Mouse (Mus musculus) layer of hippocampus, postnatal 10 days (tissue): ENCODE measurements at regions not wholly inside any gene's neighbourhood (a gene's known extent, or its start where the extent isn't known, plus 50 kb on each side); places are given as distances from the start of the nearest gene placed in this dataset.

Experiments
- DNase-seq, 2 experiments: peaks; one replicate each; pipeline ENCODE4 v3.0.0; 2021; ENCODE audit warnings: low spot score in 2 of 2

GRCm38 (mm10) chr9:61677603-61678002 is 236.7 kb downstream of the Rplp1 start:
- DNase-seq: no peak

DNA sequence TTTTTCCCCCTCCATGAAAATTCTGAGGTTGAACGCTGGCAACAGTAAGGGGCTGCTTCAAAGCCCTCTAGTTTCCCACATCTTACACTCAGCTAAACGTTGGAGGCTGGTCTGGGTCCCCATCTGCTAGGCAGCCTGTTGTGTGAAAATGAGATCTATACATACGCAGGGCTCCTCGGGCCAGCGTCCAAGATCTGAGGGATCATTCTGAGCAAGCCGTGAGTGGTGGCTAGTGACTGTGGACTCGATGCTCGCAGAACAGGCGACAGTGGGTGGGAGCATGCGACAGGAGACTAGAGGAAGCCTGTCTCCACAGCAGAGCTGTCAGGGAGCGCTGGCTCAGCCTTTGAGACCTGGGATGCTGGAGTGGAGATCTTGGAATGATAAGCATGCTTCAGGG is 237.3 kb downstream of the Rplp1 start:
- DNase-seq: peak in 1 of 2 experiments; percentile 38

DNA sequence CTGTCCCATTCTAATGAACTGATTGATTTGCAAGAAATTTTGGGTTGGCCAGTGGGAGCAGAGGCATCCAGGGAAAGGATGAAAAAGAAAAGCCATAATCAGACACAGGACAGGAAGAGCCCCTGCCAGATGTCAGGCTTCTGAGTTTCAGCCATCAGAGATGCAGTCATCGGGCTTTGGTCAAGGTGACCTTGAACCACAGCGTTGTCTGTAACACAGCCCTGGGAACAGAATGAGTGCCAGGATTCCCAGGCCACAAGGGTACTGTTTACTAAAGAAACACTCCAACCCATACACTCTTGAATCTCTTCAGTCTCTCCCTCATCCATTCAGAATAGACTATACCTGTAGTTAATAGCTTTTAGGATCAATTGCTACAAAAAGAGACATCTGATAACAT is 239.0 kb downstream of the Rplp1 start:
- no peak for DNase-seq

GRCm38 (mm10) chr9:61673575-61674203 is 240.7 kb downstream of the Rplp1 start:
- DNase-seq: no peak

GRCm38 (mm10) chr9:61670986-61671385 is 243.4 kb downstream of the Rplp1 start:
- no peak for DNase-seq

- DNase-seq: no peak
Measured at GRCm38 (mm10) chr9:61669729-61670520, 244.4 kb downstream of the Rplp1 start.

DNA sequence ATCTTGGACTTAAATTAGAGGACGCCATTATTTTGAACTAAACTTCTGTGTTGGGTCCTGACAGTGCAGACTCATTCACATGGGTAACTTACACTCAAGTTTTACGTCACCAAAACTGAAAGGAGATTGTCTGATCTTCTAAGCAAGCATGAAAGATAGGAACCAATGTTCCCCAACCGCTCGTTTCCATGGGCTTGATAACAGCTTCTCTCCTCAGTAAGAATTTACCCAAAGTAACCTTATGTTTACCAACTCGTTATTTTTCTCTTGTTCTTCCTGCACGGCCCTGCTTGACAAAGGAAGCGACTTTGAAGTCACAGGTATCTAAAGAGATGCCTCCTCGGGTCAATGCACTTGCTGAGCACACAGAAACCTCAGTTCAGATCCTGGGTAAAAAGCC is 245.6 kb downstream of the Rplp1 start:
- no peak for DNase-seq

DNA sequence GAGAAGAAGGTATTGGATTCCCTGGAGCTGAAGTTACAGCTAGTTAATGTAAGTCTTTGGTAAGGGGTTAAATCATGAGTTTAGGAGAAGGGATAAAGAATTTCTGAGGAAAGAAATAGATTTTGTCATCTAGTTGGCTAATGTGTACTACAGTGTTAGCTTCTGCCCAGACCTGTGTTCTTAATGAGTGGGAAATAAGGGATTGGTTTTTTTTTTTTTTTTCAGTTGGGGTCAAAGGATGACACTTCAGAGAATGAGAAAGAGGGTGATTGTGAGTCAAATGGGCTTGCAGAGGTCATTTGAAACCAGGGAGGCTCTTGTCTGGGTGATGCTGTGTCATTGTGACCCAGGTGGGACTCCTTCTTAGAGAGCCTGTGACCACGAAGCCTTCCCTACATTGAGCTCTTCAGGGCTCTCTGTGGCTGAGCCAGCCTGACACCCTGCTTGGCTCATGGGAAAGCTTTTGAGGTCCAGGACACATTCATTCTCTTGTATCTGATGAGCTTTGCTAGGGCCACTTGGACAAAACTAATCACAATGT is 246.1 kb downstream of the Rplp1 start:
- no peak for DNase-seq

DNA sequence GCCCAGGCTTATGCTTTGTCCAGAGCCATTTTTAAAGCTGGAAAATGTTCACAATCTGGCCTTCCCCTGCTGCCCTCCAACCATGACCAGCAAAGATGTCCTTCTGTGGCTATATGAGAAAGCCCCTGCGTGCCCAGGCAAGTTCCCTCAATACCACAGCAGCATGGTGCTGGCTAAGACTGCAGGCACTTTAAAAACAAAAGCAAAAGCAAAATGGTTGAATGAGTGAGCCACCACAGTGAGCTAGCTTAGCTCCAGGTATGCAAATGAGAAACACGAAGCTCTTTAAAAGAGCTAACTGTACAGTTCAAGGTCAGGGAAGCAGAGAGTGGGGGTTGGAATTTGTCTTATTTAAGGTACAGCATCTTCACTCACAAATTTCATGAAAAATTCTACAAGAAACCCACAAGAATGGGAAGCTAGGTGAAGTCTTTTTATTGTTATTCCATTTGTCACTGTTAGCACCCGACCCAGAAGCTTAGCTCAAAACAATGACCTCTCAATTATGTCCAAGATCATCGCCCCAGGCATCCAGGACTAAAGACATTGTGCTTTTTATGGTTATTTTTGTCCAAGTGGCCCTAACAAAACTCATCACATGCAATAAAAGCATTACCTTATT is 246.8 kb downstream of the Rplp1 start:
- DNase-seq: no peak

GRCm38 (mm10) chr9:61666761-61667332 is 247.5 kb downstream of the Rplp1 start:
- DNase-seq: no peak

- no peak for DNase-seq
Measured at GRCm38 (mm10) chr9:61666118-61666517, 248.2 kb downstream of the Rplp1 start.

DNA sequence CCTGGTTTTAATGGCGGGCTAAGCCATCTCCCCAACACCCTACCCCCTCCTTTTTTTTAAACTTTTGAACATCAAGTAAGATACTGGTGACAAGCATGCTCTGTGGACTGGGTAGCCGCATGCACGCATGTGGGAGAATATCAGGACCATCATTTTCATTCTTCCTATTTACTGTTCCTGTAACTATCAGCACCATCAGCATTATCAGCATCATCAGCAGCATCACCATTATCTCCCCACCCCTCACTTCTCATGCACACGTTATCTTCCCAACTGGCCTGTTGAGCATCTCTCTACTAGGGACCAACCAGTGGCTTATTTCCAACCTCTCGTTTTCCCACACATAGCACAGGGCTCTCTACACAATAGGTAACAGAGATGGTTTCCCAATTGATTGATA is 249.1 kb downstream of the Rplp1 start:
- no peak for DNase-seq

DNA sequence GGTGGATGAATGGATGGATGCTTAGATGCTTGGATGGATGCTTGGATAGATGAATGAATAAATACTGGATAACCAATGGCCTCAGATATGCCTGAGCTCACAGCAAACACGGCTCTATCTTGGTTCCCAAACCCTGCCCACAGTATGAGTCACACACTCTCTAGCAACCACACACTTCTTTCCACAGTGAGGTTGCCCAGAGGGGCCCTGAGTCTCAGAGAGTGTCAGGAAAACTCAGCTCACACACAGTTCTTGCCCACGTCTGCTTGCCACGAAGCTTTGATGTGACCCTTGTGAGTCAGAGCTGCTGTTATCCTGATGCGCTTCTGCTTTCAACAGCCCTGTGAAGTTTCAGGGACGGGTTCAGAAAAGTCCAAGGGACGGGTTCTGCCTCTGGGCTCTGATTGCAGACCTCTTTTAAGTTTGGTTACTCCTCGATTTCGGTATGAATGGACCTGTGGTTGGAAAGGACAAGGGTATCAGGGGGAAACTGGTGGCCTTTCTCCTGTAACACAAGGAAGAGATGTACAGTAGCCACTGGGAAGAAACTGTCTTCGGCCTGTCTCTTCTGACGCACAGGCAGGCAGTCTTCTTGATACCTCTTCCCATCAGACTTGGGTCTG is 250.2 kb downstream of the Rplp1 start:
- no peak for DNase-seq

- DNase-seq: no peak
Measured at GRCm38 (mm10) chr9:61662055-61663028, 252.0 kb downstream of the Rplp1 start.

GRCm38 (mm10) chr9:61660191-61660590 is 254.2 kb downstream of the Rplp1 start:
- DNase-seq: no peak

DNA sequence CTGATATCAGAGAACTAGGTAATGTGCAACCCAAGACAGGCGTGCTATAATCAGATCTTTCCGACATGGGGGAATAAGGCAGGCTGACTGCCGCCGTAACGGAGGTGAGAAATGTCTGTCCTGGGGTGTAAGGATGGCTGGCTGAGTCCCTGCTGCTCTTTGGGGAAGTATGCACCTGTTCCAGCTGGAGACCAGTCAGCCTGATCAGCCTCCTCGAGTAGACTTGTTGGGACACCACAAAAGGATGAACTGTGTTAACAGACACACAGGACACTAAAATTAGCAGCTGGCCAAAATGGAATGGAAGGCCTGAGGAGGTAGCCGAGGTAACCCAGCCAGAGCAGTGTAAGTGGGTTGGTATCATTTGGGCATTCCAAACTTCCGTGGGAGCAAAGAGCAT is 256.3 kb downstream of the Rplp1 start:
- no peak for DNase-seq

- DNase-seq: peak; percentile 16 to 28
Measured at GRCm38 (mm10) chr9:61655433-61655981, 258.8 kb downstream of the Rplp1 start.

DNA sequence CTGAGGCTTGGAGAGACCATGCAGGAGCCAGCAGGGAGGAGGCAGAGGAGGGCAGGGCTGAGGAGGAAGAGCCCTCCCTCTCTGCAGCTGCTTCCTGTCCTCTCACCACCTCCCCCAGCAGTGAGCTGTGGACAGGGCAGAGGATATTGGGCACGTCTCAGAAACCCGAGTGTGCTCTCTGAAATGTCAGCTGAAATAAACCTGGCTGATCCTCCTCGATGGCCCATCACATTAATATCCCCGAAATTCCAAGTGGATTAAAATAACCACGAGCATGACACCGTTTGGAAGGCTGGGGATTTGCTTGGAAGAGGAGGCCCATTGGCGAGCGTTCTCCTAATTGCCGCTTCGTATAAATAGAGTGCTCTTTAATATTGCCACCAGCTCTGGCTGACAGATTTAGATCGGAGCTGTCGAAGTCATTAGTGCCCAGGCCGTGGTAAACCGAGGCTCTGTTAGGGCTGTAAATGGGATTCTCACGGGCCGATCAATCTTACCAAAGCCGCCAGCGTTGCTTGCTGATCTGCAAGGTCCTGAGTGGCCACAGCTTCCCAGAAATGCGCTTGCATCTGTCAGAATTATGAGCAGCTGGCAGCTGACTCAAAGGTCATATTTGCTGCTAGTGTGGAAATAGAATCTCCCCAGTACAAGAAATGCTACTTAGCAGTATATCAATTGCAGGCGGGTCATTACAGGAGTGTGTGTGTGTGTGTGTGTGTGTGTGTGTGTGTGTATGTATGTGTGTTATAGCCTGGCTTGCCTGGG is 268.5 kb downstream of the Rplp1 start:
- DNase-seq: no peak

GRCm38 (mm10) chr9:61640739-61641138 is 268.6 kb downstream of the Tle3 start:
- DNase-seq: no peak
